Mouse (Mus musculus): ENCODE measurements around the gene Mmaa.

Mmaa gene

GRCm38 (mm10) chr8:79294610-79295275 lies at the start of gene Mmaa:
TSS of gene Mmaa (minus strand) at chr8:79294937.
- peak; percentile 98 for DNase-seq (ENCODE audit: extremely low spot score)

GRCm38 (mm10) chr8:79341236-79341635 lies 46.5 kb upstream of the Mmaa start:
- no peak for DNase-seq (ENCODE audit: extremely low spot score)

- no peak for DNase-seq (ENCODE audit: extremely low spot score)
Measured at GRCm38 (mm10) chr8:79339555-79339954, 44.8 kb upstream of the Mmaa start.

- DNase-seq (ENCODE audit: extremely low spot score) = no peak
Measured at GRCm38 (mm10) chr8:79338619-79339018, 43.9 kb upstream of the Mmaa start.

GRCm38 (mm10) chr8:79332109-79332900 lies 37.6 kb upstream of the Mmaa start:
- DNase-seq (ENCODE audit: extremely low spot score) = no peak

- no peak for DNase-seq (ENCODE audit: extremely low spot score)
Measured at GRCm38 (mm10) chr8:79331571-79331970, 36.8 kb upstream of the Mmaa start.

GRCm38 (mm10) chr8:79331017-79331416 lies 36.3 kb upstream of the Mmaa start:
- no peak for DNase-seq (ENCODE audit: extremely low spot score)

GRCm38 (mm10) chr8:79329735-79330134 lies 35.0 kb upstream of the Mmaa start:
- no peak for DNase-seq (ENCODE audit: extremely low spot score)

GRCm38 (mm10) chr8:79329182-79329581 lies 34.4 kb upstream of the Mmaa start:
- no peak for DNase-seq (ENCODE audit: extremely low spot score)

GRCm38 (mm10) chr8:79325510-79325909 lies 30.8 kb upstream of the Mmaa start:
- DNase-seq (ENCODE audit: extremely low spot score) = no peak

GRCm38 (mm10) chr8:79324928-79325327 lies 30.2 kb upstream of the Mmaa start:
- no peak for DNase-seq (ENCODE audit: extremely low spot score)

- DNase-seq (ENCODE audit: extremely low spot score) = no peak
Measured at GRCm38 (mm10) chr8:79324036-79324435, 29.3 kb upstream of the Mmaa start.

GRCm38 (mm10) chr8:79323121-79323520 lies 28.4 kb upstream of the Mmaa start:
- no peak for DNase-seq (ENCODE audit: extremely low spot score)

- no peak for DNase-seq (ENCODE audit: extremely low spot score)
Measured at GRCm38 (mm10) chr8:79310801-79311200, 16.1 kb upstream of the Mmaa start.

GRCm38 (mm10) chr8:79305941-79306340 lies 11.2 kb upstream of the Mmaa start:
- DNase-seq (ENCODE audit: extremely low spot score) = no peak

GRCm38 (mm10) chr8:79301548-79301947 lies 6.8 kb upstream of the Mmaa start:
- no peak for DNase-seq (ENCODE audit: extremely low spot score)

- no peak for DNase-seq (ENCODE audit: extremely low spot score)
Measured at GRCm38 (mm10) chr8:79299704-79300103, 5.0 kb upstream of the Mmaa start.

- peak; percentile 58 for DNase-seq (ENCODE audit: extremely low spot score)
Measured at GRCm38 (mm10) chr8:79297763-79298162, 3.0 kb upstream of the Mmaa start.

GRCm38 (mm10) chr8:79295276-79296105 lies 754 bp upstream of the Mmaa start:
- peak; percentile 12 for DNase-seq (ENCODE audit: extremely low spot score)

GRCm38 (mm10) chr8:79293841-79294240 lies 896 bp downstream of the Mmaa start:
- DNase-seq (ENCODE audit: extremely low spot score) = no peak

- DNase-seq (ENCODE audit: extremely low spot score) = no peak
Measured at GRCm38 (mm10) chr8:79292712-79293264, 1.9 kb downstream of the Mmaa start.

- DNase-seq (ENCODE audit: extremely low spot score) = no peak
Measured at GRCm38 (mm10) chr8:79289592-79289991, 5.1 kb downstream of the Mmaa start.

Data from embryo, embryonic 9.5 days (tissue).